In genomic region chr11:16403627-16404026, GRCm38 (mm10) we compare ENCODE assay signal across 8 mouse cellular contexts.
A peak's percentile ranks its signal among the peaks of the same experiment; 100 is the strongest.
DNase-seq lines count a peak whose midpoint lies in the region; ATAC-seq and TF ChIP-seq lines count a peak whose summit lies in the region.
"Had no signal": no experiment of that assay in that cellular context is flagged by ENCODE, and none has a peak within 500 bp of the region (broad histone marks: within the 10 kb centered on the region; RNA-seq: fewer than 3 reads in every experiment).

No protein-coding gene starts in this region.

- no peaks in the 10 kb centered on the region for H3K4me1 ChIP-seq in kidney, adult 2 months (ENCODE audit: control insufficient read depth, insufficient read depth, low read length)
- H3K4me1 ChIP-seq in kidney, embryonic 14.5 days (ENCODE audit: control insufficient read depth, insufficient read depth, low read length), result no peaks in the 10 kb centered on the region
- H3K4me1 ChIP-seq: neural tube, embryonic 13.5 days had no signal

- H3K4me3 ChIP-seq in kidney, adult 2 months (ENCODE audit: insufficient read depth, low read depth, low read length), result no peak overlapping the region
- no peak overlapping the region for H3K4me3 ChIP-seq in kidney, embryonic 14.5 days (ENCODE audit: low read length)
- H3K4me3 ChIP-seq: neural tube, embryonic 13.5 days had no signal

- TF ChIP-seq CTCF in kidney, adult 2 months (conservative IDR thresholded peaks at IDR 0.05; ENCODE audit: insufficient read depth, insufficient read length, low read depth, low read length), result peak; percentile 37; the same call in 1 of the 2 replicates

- peak; percentile 12 for DNase-seq in kidney, adult 2 months
- DNase-seq in ES-CJ7 (ENCODE audit: low read depth, low spot score), result peak; percentile 30
- peak; percentile 3 for DNase-seq in adrenal gland, postnatal 25 days
- DNase-seq in layer of hippocampus, postnatal 14 days (ENCODE audit: low spot score in 2 of 2), result peak; percentile 12 to 15
- no peak for DNase-seq in natural killer cell, adult 2 months (ENCODE audit: low spot score in 2 of 2)

- no peaks in the 10 kb centered on the region for H3K9me3 ChIP-seq in kidney, embryonic 14.5 days (ENCODE audit: control insufficient read depth, low read length)
- H3K9me3 ChIP-seq: neural tube, embryonic 13.5 days had no signal

- no peak for TF ChIP-seq POLR2A in kidney, adult 2 months (IDR thresholded peaks at IDR 0.05; ENCODE audit: low read depth, low read length)

- H3K9ac ChIP-seq in kidney, embryonic 14.5 days (ENCODE audit: low read depth, low read length), result no peak overlapping the region
- H3K9ac ChIP-seq: neural tube, embryonic 13.5 days had no signal

- WGBS in kidney, adult 2 months, result 31% methylated on average over 2 of the region's 2 CpGs
- WGBS in kidney, embryonic 14.5 days, result 47% methylated on average over 2 of the region's 2 CpGs

- H3K27ac ChIP-seq in kidney, adult 2 months (ENCODE audit: insufficient read depth, low read depth, low read length), result no peak overlapping the region
- H3K27ac ChIP-seq in kidney, embryonic 14.5 days (ENCODE audit: low read depth, low read length), result no peak overlapping the region
- H3K27ac ChIP-seq: neural tube, embryonic 13.5 days had no signal

- H3K27me3 ChIP-seq in kidney, adult 2 months (replicated peaks; ENCODE audit: control insufficient read depth, insufficient read depth, low read length), result no peaks in the 10 kb centered on the region
- H3K27me3 ChIP-seq in kidney, embryonic 14.5 days (ENCODE audit: control insufficient read depth, insufficient read depth, low read length), result no peaks in the 10 kb centered on the region
- H3K27me3 ChIP-seq: neural tube, embryonic 13.5 days had no signal

- no peaks in the 10 kb centered on the region for H3K36me3 ChIP-seq in kidney, adult 2 months (ENCODE audit: control insufficient read depth, insufficient read depth, low read length)
- H3K36me3 ChIP-seq in kidney, embryonic 14.5 days (ENCODE audit: control insufficient read depth, insufficient read depth, low read length), result no peaks in the 10 kb centered on the region
- H3K36me3 ChIP-seq: neural tube, embryonic 13.5 days had no signal

- no peak overlapping the region for H3K4me2 ChIP-seq in kidney, embryonic 14.5 days (replicated peaks; ENCODE audit: low read depth, low read length)
- H3K4me2 ChIP-seq: neural tube, embryonic 13.5 days had no signal

- ATAC-seq in kidney, embryonic 14.5 days (ENCODE audit: low FRiP score, low TSS enrichment), result no peak
- no peak for ATAC-seq in megakaryocyte progenitor cell, adult 5-6 weeks (replicated peaks; ENCODE audit: poor library complexity)

Comparison
In these comparisons a context has a peak if more than half of its experiments do, and no peak if none do; other contexts are left out.
1. DNase-seq: peak in kidney, adult 2 months (single experiment), ES-CJ7 (single experiment), adrenal gland, postnatal 25 days (single experiment) and layer of hippocampus, postnatal 14 days (2 of 2); none in natural killer cell, adult 2 months (0 of 2).